Mouse (Mus musculus) testis, adult 2 months (tissue): ENCODE results near the gene Mrpl48.
A peak's percentile ranks its signal among the peaks of the same experiment; 100 is the strongest.

Experiments
- CTCF ChIP-seq: fragments of 200-500 bp; IDR thresholded peaks from 2 replicates; pipeline ENCODE4 v1.5.1; 2012; ENCODE audit warnings: low read depth, mild to moderate bottlenecking, inconsistent platforms, low read length, moderate library complexity; ENCODE audit not compliant: control insufficient read depth, insufficient read depth, insufficient replicate concordance
- POLR2A ChIP-seq: fragments of 200-500 bp; IDR thresholded peaks from 2 replicates; pipeline ENCODE4 v1.6.1; 2012; ENCODE audit warnings: low read depth, mild to moderate bottlenecking, inconsistent platforms, low read length, moderate library complexity; ENCODE audit not compliant: control insufficient read depth

GRCm38 (mm10) chr7:100514573-100514972, 93.5 kb downstream of the Mrpl48 start, which contains the start of gene Dnajb13:
- TF ChIP-seq CTCF (no peak), POLR2A (peak; percentile 67)
